Mouse (Mus musculus) cerebellum, adult 11 months (tissue): ENCODE measurements around the gene 1190007I07Rik.
"Not testable (repeated sequence)": the region's sequence is repeated elsewhere in the genome, so short reads cannot be mapped to it uniquely, and the experiment has no call there.

ENCODE experiments used
- DNase-seq: peaks from one replicate; pipeline ENCODE4 v3.0.0; 2022

Gene 1190007I07Rik

DNA sequence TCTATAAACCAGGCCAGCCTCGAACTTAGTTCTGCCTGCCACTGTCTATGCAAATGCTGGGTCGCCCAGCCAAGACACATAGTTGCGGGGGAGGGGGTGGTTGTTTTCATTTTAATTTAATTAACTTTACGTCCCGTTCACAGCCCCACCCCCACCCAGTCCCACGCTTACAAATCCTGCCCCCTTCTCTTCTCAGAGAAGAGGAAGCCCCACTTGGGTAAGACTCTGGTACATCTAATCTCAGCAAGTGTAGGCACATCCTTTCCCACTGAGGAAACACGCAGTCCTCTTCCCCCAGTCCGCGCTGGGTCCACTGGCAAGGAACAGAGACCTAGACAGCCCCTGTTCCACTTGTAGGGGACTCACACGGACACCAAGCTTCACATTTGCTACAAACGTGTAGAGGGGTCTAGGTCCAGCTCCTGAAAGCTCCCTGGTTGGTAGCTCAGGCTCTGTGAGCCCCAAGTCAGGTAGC lies 6.1 kb upstream of the 1190007I07Rik start:
- DNase-seq = no peak

DNA sequence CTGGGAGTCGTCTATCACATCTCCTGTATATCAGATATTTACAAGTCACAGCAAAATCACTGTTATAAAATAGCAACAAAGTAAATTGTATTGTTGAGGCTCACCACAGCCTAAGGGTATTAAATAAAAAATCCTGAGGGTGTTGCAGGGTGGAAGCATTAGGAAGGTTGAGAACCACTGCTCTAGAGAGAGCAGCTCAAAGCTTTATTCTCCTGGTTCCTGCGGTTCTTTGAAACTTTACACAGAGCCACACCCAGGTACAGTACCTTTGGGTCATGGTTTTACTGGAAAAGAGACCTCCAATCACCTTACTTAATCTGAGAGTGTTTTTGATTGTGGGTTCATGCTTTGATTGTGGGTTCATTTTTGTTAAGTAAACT lies 515 bp upstream of the 1190007I07Rik start:
- DNase-seq = not testable (repeated sequence)

DNA sequence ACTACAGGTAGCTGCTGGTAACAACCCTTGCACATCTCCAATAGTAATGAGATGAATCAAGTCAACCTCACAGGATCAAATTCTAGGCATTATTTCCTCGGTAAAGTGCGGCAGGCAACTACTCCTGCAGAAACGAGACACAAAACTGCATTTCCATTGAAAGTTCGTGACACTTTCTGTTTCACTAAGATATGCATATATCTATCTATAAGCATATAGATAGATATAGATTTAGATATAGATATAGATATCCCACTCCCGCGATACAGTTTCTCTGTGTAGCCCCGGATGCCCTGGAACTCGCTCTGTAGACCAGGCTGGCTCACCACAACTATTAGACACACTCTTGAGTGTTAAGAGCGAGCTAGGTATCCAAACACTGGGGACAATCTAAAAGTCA lies 793 bp downstream of the 1190007I07Rik start:
- no peak for DNase-seq

DNA sequence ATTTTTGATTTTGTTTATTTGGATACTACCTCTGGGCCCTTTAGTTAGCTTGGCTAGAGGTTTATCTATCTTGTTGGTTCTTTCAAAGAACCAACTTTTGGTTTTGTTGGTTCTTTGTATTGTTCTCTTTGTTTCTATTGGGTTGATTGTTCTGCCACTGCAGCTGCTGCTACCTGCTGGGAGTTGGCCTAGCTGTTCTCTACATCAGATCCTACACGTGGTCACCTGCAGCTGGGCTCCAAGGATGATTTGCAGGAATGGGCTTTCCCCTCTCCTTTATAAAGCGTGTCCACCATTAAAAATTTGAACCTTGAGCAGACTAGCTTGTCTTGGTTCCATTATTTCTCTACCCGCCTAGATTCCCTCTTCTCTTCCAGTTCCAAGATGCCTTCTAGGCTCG lies 28.6 kb downstream of the 1190007I07Rik start:
- DNase-seq = not testable (repeated sequence)

DNA sequence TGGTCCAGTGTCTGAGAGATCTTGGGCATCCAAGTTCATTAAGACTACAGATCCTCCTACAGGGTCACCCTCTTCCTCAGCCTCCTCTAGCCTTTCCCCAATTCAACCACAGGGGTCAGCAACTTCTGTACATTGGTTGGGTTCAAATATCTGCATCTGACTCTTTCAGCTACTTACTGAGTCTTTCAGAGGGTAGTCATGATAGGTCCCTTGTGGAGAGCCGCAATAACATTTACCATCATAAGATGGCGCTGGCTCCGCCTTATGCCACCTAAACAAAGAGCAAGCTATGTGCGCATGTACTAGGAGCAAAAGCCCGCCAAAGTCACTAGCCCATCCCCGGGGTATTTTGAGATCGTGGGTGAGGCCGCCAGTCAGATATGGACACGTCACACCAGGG lies 33.4 kb downstream of the 1190007I07Rik start:
- not testable (repeated sequence) for DNase-seq

DNA sequence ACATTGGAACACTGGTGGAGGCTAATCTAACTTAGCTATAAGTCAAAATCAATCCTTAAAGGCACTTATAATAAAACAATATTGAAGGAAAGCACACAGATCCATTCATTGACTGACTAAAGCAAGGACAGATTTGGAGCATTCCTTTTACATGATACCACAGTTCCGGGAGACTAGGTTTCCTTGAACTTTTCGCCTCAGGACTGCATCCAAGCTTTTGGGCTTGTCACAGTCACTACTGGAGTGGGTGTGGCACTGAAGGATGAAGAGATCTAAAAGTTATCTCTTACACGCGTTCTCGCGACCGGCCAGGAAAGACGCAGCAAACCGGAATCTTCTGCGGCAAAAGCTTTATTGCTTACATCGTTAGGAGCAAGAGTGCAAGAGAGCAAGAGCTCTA lies 51.9 kb downstream of the 1190007I07Rik start:
- DNase-seq = not testable (repeated sequence)
